Mouse (Mus musculus): ENCODE results near the gene Dnajb5.

The Dnajb5 gene

DNA sequence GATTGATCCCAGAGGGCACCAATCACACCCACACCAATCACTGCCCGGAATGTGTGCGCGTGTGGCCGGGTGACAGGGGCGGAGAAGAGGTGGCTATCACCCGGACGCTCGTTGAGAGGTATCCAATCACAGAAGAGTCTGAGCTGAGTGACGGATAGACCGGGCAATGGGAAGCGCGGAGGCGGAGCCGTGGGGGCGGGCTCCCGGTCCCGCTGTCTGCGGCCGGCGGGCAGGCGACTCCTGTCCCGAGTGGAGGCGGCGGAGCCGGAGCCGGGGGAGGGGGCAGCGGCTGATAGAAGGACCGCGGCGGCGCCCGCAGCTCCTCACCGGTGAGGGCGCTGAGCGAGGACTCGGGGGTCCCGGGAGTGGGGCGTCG lies at the start of gene Dnajb5:
TSS of gene Dnajb5 (plus strand) at position 139 of the 376 bp plus-strand sequence.
- under 1% methylated on average over 39 of the region's 39 CpGs for WGBS

DNA sequence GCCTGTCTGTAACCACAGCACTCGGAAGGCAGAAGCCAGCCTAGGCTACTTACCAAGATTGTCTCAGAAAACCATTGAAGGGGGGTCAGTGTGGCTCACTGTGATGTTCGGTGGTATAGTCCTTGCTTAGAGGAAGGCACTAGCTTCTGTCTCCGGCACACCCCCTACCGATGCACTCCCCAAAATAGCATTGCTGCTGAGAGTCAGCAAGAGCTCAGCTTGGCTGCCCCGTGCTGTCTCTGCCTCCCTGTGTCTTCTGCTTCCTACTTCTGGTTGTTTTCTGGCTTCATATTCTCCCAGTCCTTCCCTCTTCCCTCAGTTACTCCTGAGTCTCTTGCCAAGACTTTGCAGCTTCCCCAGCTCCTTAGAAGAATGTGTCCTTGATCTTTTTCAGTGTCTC lies 48.7 kb upstream of the Dnajb5 start:
- WGBS: 30% methylated on average over 5 of the region's 5 CpGs

DNA sequence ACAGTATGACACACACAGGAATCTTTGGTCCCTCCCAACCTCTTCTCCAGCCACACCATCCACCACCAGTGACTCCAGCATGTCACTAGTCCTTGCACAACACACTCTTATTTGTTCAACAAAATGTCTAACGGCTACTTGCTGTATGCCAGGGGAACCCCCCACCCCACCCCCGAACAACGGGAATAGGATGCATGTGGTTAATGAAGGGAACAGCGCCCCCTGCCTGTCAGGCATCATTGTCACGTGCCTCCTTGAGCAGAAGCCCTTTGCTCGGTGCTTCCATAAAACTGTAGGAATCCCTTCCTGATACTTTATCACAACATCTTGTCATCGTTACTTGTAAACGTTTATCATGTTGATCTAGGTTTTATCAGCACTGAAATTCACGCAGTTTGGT lies 47.4 kb upstream of the Dnajb5 start:
- 55% methylated on average over 9 of the region's 9 CpGs for WGBS

DNA sequence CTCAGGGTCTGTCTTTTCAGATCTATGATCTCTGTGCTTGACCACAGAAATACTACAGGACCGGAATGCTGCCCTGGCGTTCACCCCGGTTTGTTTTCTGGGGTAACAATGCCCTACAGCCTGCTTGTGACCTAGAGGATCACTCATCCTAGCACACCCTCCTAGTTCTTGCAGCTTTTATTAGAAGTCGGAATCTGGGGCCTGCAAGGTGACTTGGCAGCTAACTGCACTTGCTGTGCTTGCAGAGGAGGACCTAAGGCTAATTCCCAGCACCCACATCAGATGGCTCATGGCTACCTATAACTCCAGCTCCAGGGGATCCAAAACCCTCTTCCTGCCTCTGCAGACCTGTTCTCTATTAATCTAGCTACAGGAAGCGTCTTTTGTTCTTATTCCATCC lies 46.9 kb upstream of the Dnajb5 start:
- WGBS: 91% methylated on average over 5 of the region's 5 CpGs

DNA sequence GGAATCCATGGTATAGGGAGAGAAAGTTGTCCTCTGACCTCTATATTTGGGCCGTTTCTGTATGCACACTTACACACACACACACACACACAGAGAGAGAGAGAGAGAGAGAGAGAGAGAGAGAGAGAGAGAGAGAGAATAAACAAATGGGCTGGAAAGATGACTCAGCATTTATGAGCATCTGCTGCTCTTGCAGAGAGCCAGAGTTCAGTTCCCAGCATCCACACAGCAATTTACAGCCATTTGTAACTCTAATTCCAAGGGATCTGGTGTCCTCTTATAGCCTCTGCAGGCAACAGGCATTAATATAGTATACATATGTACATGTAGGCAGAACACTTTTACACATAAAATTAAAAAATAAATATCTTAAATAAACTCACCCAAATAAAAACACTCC lies 45.7 kb upstream of the Dnajb5 start:
- 58% methylated on average over 1 of the region's 1 CpGs for WGBS

- 75% methylated on average over 3 of the region's 3 CpGs for WGBS
Measured at GRCm38 (mm10) chr4:42904523-42904922, 45.1 kb upstream of the Dnajb5 start.

DNA sequence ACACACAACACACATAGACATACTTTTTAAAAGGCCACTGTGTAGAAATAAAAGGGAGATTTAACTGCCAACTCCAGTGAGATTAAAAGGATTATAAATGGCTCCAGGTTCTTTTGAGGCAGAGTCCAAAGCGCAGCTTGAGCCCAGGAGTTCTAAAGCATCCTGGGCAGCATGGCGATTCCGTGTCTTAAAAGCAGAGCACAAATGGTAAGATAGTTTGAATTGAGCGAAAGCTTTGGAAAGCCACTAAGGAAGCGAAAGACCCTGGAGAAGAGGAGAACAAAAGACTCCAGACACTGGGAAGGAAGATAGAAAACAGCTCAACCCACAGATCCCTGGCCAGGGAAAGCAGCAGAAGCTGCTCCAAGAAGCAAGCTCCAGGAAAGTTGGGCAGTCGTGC lies 44.6 kb upstream of the Dnajb5 start:
- 54% methylated on average over 6 of the region's 6 CpGs for WGBS

- 64% methylated on average over 10 of the region's 10 CpGs for WGBS
Measured at GRCm38 (mm10) chr4:42913391-42913790, 36.2 kb upstream of the Dnajb5 start.

- 80% methylated on average over 12 of the region's 12 CpGs for WGBS
Measured at GRCm38 (mm10) chr4:42915311-42915710, 34.3 kb upstream of the Dnajb5 start.

- WGBS: 89% methylated on average over 1 of the region's 1 CpGs
Measured at GRCm38 (mm10) chr4:42915966-42916365, 33.6 kb upstream of the Dnajb5 start.

- WGBS: 4% methylated on average over 80 of the region's 90 CpGs
Measured at GRCm38 (mm10) chr4:42916617-42917401, 32.8 kb upstream of the Dnajb5 start, which contains the start of gene Phf24. Gene Phf24 (plus strand): TSS chr4:42916660.

GRCm38 (mm10) chr4:42917402-42917774 lies 32.2 kb upstream of the Dnajb5 start:
- 2% methylated on average over 26 of the region's 26 CpGs for WGBS

GRCm38 (mm10) chr4:42920726-42921125 lies 28.9 kb upstream of the Dnajb5 start:
- WGBS: 41% methylated on average over 9 of the region's 9 CpGs

GRCm38 (mm10) chr4:42921536-42921935 lies 28.1 kb upstream of the Dnajb5 start:
- 41% methylated on average over 2 of the region's 2 CpGs for WGBS

DNA sequence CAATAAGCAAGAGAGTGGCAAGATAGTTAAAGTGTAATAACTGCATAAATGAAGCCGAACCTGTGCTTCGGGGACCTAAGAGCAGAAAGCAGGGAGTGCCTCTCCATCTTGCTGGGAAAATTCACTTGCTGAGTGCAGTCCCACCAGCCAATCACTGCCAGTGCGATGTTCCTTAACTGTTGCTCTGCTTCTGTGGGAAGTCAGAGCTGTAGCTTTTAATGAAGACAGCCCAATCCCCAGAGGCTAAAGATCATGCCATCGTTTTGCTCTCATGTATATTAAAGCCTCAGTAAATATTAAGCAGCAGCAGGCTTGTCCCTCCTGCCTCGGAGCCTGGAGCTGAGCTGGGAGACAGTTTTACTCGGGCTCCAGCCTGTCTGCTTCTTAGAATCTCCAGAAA lies 27.6 kb upstream of the Dnajb5 start:
- 37% methylated on average over 6 of the region's 6 CpGs for WGBS

- WGBS: 61% methylated on average over 8 of the region's 8 CpGs
Measured at GRCm38 (mm10) chr4:42922461-42922860, 27.2 kb upstream of the Dnajb5 start.

DNA sequence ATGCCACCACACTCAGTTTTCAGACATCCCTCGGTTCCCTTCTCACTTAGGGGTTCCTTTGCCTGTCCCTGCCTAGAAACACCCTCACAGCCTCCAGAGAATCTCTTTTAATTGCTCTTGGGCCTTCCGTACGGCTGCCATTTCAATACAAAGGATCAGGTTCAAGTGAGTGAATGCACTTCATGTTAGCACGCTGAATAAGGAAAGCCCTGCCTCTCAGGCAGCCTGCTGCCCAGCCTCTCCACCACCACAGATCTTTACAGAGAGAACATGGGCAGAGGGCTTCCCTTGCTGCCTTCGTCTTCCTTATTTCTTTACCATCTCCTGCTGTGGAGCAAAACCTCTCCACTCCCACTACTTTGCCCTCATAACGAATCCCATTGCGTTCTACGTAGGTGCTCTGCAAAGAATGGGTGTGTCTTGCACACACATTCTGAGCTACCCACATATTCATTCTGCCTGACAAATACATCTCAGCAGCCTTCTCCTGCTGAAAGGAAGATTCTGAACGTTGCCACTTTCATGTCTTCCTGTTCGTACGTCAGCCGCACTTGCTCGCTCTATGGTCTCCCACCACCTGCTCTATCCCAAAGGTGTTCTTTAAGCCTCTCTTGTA lies 25.4 kb upstream of the Dnajb5 start:
- 45% methylated on average over 13 of the region's 13 CpGs for WGBS

GRCm38 (mm10) chr4:42928209-42928608 lies 21.4 kb upstream of the Dnajb5 start:
- WGBS: 77% methylated on average over 5 of the region's 5 CpGs

- 90% methylated on average over 9 of the region's 9 CpGs for WGBS
Measured at GRCm38 (mm10) chr4:42928952-42929351, 20.7 kb upstream of the Dnajb5 start.

DNA sequence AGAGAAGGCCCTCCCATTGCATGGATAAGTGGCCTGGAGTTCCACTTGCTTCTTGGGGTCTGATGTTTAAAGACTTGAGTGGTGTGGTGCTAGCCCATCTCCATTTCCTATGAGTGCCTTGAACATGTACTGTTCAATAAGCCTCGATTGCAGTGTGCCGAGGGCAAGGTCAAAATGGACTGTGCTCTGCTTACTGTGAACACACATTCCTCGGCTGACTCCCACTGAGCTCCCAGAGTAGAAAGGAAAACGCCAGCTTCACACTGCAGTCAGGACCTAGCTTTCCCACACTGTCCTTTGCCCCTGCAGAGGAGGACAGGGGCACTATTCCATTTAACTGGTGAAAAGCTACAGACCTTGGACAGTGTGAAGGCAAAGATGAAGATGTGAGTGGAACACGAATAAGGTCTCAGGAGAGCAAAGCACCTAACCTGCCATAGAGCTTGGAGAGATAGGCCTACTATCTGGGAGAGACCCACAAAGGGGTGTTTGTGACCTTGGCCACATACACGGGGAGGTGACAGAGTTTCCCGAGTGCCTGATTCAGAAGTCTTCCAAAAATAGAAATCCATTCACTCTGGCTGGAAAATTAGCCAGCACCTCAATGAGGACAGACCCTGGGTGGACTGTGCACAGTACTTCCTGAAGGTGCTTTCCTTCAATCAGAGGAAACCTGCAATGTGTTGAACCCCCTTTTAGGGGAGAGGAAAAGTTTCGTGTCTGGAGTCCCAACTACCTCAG lies 17.2 kb upstream of the Dnajb5 start:
- 45% methylated on average over 8 of the region's 8 CpGs for WGBS

DNA sequence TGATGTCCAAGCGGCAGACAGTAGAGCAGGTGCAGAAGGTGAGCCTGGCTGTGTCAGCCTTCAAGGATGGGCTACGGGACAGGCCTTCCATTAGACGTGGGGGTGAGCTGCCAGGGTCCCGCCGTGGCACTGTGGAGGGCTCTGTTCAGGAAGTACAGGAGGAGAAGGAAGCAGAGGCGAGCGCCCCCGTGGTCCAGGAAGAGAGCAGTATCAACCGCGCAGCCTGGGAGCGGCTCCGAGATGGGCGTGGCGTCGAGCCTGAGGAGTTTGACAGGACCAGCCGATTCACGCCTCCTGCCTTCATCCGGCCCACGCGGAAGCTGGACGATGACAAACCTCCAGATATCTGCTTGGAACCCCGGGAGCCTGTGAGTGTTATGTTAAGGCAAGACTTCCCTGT lies 16.0 kb upstream of the Dnajb5 start:
- WGBS: 11% methylated on average over 22 of the region's 22 CpGs

DNA sequence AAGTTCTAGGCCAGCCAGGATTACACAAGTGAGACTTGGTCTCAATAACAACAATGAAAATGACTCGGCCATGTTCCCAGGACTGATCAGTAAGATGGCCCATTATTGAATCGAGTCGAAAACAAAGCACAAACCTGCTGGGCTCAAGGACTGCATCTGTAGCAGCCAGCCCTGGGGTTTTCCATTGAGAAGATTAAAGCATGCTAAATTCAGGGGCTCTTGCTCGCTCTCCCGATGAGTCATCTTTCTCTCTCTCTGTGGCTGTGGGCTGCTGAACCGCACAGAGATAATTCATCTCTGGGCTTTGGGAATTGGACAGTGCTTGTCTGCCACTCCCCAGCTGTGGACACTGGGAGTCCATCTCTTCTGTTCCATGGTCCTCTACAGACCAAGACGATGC lies 8.2 kb upstream of the Dnajb5 start:
- WGBS: 39% methylated on average over 7 of the region's 7 CpGs

DNA sequence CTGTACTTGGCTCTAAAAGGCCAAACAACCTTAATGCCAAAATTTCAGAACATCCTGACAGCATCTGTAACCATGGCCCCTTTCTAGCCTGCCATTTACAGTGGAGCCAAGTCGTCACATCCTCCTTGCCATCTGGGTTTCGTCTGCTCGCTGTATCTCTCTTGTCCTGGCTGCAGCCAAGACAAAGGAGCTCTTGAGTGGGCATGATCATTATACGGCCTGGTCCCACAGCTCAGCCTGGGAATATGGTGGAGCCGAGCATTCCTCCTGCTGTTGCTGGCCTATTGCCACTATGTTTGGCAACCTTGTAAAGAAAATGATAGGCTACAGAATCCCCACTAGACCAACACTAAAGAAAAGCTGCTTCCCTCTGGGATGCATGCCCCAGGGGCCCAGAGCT lies 6.3 kb upstream of the Dnajb5 start:
- 22% methylated on average over 5 of the region's 5 CpGs for WGBS

Measured in cerebral cortex, adult 2 months (tissue).